Mouse (Mus musculus): ENCODE data around the gene S100a3. TPM values are rescaled to one million over a fixed set of nuclear protein-coding genes. Genes with fewer than 3 reads are reported as not detected.
A peak's percentile ranks its signal among the peaks of the same experiment; 100 is the strongest.

The S100a3 gene
- polyA plus RNA-seq, 1 experiment from 2014 or later: not detected

GRCm38 (mm10) chr3:90549676-90550420 is 10.5 kb upstream of the S100a3 start:
- Histone ChIP-seq H3K36me3 (ENCODE audit: control insufficient read depth, insufficient read depth, low read length) (no peaks in the 10 kb centered on the region), H3K27me3 (ENCODE audit: control insufficient read depth, insufficient read depth, low read length) (no peaks in the 10 kb centered on the region), H3K4me1 (ENCODE audit: control insufficient read depth, insufficient read depth, low read length) (no peaks in the 10 kb centered on the region), H3K9ac (ENCODE audit: low read length) (no peak overlapping the region), H3K4me3 (ENCODE audit: low read depth, low read length) (no peak overlapping the region), H3K9me3 (ENCODE audit: control insufficient read depth, low read length) (no peaks in the 10 kb centered on the region), H3K4me2 (no peak overlapping the region), H3K27ac (ENCODE audit: low read depth, low read length) (no peak overlapping the region)
- no peak for DNase-seq (ENCODE audit: low spot score, missing footprints)
- ATAC-seq (ENCODE audit: low FRiP score): no peak
- 63% methylated on average over 5 of the region's 5 CpGs for WGBS

- no peak overlapping the region for H3K4me2 ChIP-seq
- H3K27me3 ChIP-seq (ENCODE audit: control insufficient read depth, insufficient read depth, low read length): no peaks in the 10 kb centered on the region
- H3K4me3 ChIP-seq (ENCODE audit: low read depth, low read length): no peak overlapping the region
- WGBS: 89% methylated on average over 2 of the region's 2 CpGs
- no peak overlapping the region for H3K9ac ChIP-seq (ENCODE audit: low read length)
- no peaks in the 10 kb centered on the region for H3K36me3 ChIP-seq (ENCODE audit: control insufficient read depth, insufficient read depth, low read length)
- no peaks in the 10 kb centered on the region for H3K4me1 ChIP-seq (ENCODE audit: control insufficient read depth, insufficient read depth, low read length)
- no peaks in the 10 kb centered on the region for H3K9me3 ChIP-seq (ENCODE audit: control insufficient read depth, low read length)
- DNase-seq (ENCODE audit: low spot score, missing footprints) (no peak), ATAC-seq (ENCODE audit: low FRiP score) (no peak)
- no peak overlapping the region for H3K27ac ChIP-seq (ENCODE audit: low read depth, low read length)
Measured at GRCm38 (mm10) chr3:90550421-90550790, 10.0 kb upstream of the S100a3 start.

- Histone ChIP-seq H3K36me3 (ENCODE audit: control insufficient read depth, insufficient read depth, low read length) (no peaks in the 10 kb centered on the region), H3K4me2 (no peak overlapping the region), H3K4me1 (ENCODE audit: control insufficient read depth, insufficient read depth, low read length) (no peaks in the 10 kb centered on the region), H3K27ac (ENCODE audit: low read depth, low read length) (no peak overlapping the region), H3K9ac (ENCODE audit: low read length) (no peak overlapping the region), H3K4me3 (ENCODE audit: low read depth, low read length) (no peak overlapping the region), H3K27me3 (ENCODE audit: control insufficient read depth, insufficient read depth, low read length) (no peaks in the 10 kb centered on the region), H3K9me3 (ENCODE audit: control insufficient read depth, low read length) (no peaks in the 10 kb centered on the region)
- DNase-seq (ENCODE audit: low spot score, missing footprints): no peak
- ATAC-seq (ENCODE audit: low FRiP score): no peak
- WGBS: 72% methylated on average over 2 of the region's 2 CpGs
Measured at GRCm38 (mm10) chr3:90552231-90552630, 8.1 kb upstream of the S100a3 start.

- ATAC-seq (ENCODE audit: low FRiP score): peak; percentile 79
- no peaks in the 10 kb centered on the region for H3K4me1 ChIP-seq (ENCODE audit: control insufficient read depth, insufficient read depth, low read length)
- 51% methylated on average over 5 of the region's 5 CpGs for WGBS
- H3K9me3 ChIP-seq (ENCODE audit: control insufficient read depth, low read length): no peaks in the 10 kb centered on the region
- H3K36me3 ChIP-seq (ENCODE audit: control insufficient read depth, insufficient read depth, low read length): no peaks in the 10 kb centered on the region
- H3K27ac ChIP-seq (ENCODE audit: low read depth, low read length): no peak overlapping the region
- no peak overlapping the region for H3K4me2 ChIP-seq
- no peak overlapping the region for H3K4me3 ChIP-seq (ENCODE audit: low read depth, low read length)
- no peaks in the 10 kb centered on the region for H3K27me3 ChIP-seq (ENCODE audit: control insufficient read depth, insufficient read depth, low read length)
- no peak for DNase-seq (ENCODE audit: low spot score, missing footprints)
- no peak overlapping the region for H3K9ac ChIP-seq (ENCODE audit: low read length)
Measured at GRCm38 (mm10) chr3:90555954-90556353, 4.4 kb upstream of the S100a3 start.

- DNase-seq (ENCODE audit: low spot score, missing footprints): no peak
- 74% methylated on average over 5 of the region's 5 CpGs for WGBS
- no peak for ATAC-seq (ENCODE audit: low FRiP score)
- H3K27ac ChIP-seq (ENCODE audit: low read depth, low read length): no peak overlapping the region
- H3K9me3 ChIP-seq (ENCODE audit: control insufficient read depth, low read length): no peaks in the 10 kb centered on the region
- H3K36me3 ChIP-seq (ENCODE audit: control insufficient read depth, insufficient read depth, low read length): no peaks in the 10 kb centered on the region
- no peak overlapping the region for H3K4me2 ChIP-seq
- H3K4me3 ChIP-seq (ENCODE audit: low read depth, low read length): no peak overlapping the region
- H3K9ac ChIP-seq (ENCODE audit: low read length): no peak overlapping the region
- H3K27me3 ChIP-seq (ENCODE audit: control insufficient read depth, insufficient read depth, low read length): no peaks in the 10 kb centered on the region
- H3K4me1 ChIP-seq (ENCODE audit: control insufficient read depth, insufficient read depth, low read length): no peaks in the 10 kb centered on the region
Measured at GRCm38 (mm10) chr3:90574691-90575090, 14.3 kb downstream of the S100a3 start.

GRCm38 (mm10) chr3:90575320-90575719 is 14.9 kb downstream of the S100a3 start:
- Histone ChIP-seq H3K4me2 (no peak overlapping the region), H3K36me3 (ENCODE audit: control insufficient read depth, insufficient read depth, low read length) (no peaks in the 10 kb centered on the region), H3K27me3 (ENCODE audit: control insufficient read depth, insufficient read depth, low read length) (no peaks in the 10 kb centered on the region), H3K9me3 (ENCODE audit: control insufficient read depth, low read length) (no peaks in the 10 kb centered on the region), H3K9ac (ENCODE audit: low read length) (no peak overlapping the region), H3K4me3 (ENCODE audit: low read depth, low read length) (no peak overlapping the region), H3K27ac (ENCODE audit: low read depth, low read length) (no peak overlapping the region), H3K4me1 (ENCODE audit: control insufficient read depth, insufficient read depth, low read length) (no peaks in the 10 kb centered on the region)
- no peak for ATAC-seq (ENCODE audit: low FRiP score)
- DNase-seq (ENCODE audit: low spot score, missing footprints): no peak
- WGBS: 90% methylated on average over 3 of the region's 3 CpGs

GRCm38 (mm10) chr3:90576351-90577001 is 16.1 kb downstream of the S100a3 start:
- H3K4me1 ChIP-seq (ENCODE audit: control insufficient read depth, insufficient read depth, low read length): no peaks in the 10 kb centered on the region
- ATAC-seq (ENCODE audit: low FRiP score): no peak

GRCm38 (mm10) chr3:90579433-90579832 is 19.1 kb downstream of the S100a3 start:
- H3K4me1 ChIP-seq (ENCODE audit: control insufficient read depth, insufficient read depth, low read length): no peaks in the 10 kb centered on the region
- H3K4me3 ChIP-seq (ENCODE audit: low read depth, low read length): no peak overlapping the region
- no peak overlapping the region for H3K27ac ChIP-seq (ENCODE audit: low read depth, low read length)
- WGBS: 79% methylated on average over 7 of the region's 7 CpGs
- H3K4me2 ChIP-seq: no peak overlapping the region
- H3K9ac ChIP-seq (ENCODE audit: low read length): no peak overlapping the region
- H3K27me3 ChIP-seq (ENCODE audit: control insufficient read depth, insufficient read depth, low read length): no peaks in the 10 kb centered on the region
- H3K9me3 ChIP-seq (ENCODE audit: control insufficient read depth, low read length): no peaks in the 10 kb centered on the region; the same call in 1 of the 2 replicates
- ATAC-seq (ENCODE audit: low FRiP score) (no peak), DNase-seq (ENCODE audit: low spot score, missing footprints) (no peak)
- no peaks in the 10 kb centered on the region for H3K36me3 ChIP-seq (ENCODE audit: control insufficient read depth, insufficient read depth, low read length)

More at GRCm38 (mm10) chr3:90576351-90577001, 16.1 kb downstream of the S100a3 start:
- Histone ChIP-seq H3K27ac (ENCODE audit: low read depth, low read length) (no peak overlapping the region), H3K9me3 (ENCODE audit: control insufficient read depth, low read length) (no peaks in the 10 kb centered on the region), H3K4me2 (no peak overlapping the region), H3K9ac (ENCODE audit: low read length) (no peak overlapping the region), H3K4me3 (ENCODE audit: low read depth, low read length) (no peak overlapping the region), H3K36me3 (ENCODE audit: control insufficient read depth, insufficient read depth, low read length) (no peaks in the 10 kb centered on the region), H3K27me3 (ENCODE audit: control insufficient read depth, insufficient read depth, low read length) (no peaks in the 10 kb centered on the region)
- WGBS: 75% methylated on average over 10 of the region's 10 CpGs
- no peak for DNase-seq (ENCODE audit: low spot score, missing footprints)

GRCm38 (mm10) chr3:90581141-90581540 is 20.8 kb downstream of the S100a3 start:
- Histone ChIP-seq H3K9me3 (ENCODE audit: control insufficient read depth, low read length) (no peaks in the 10 kb centered on the region; the same call in 1 of the 2 replicates), H3K27me3 (ENCODE audit: control insufficient read depth, insufficient read depth, low read length) (no peaks in the 10 kb centered on the region), H3K4me2 (no peak overlapping the region), H3K27ac (ENCODE audit: low read depth, low read length) (no peak overlapping the region), H3K4me3 (ENCODE audit: low read depth, low read length) (no peak overlapping the region), H3K36me3 (ENCODE audit: control insufficient read depth, insufficient read depth, low read length) (no peaks in the 10 kb centered on the region), H3K4me1 (ENCODE audit: control insufficient read depth, insufficient read depth, low read length) (no peaks in the 10 kb centered on the region), H3K9ac (ENCODE audit: low read length) (no peak overlapping the region)
- DNase-seq (ENCODE audit: low spot score, missing footprints) (peak; percentile 69), ATAC-seq (ENCODE audit: low FRiP score) (no peak)
- 96% methylated on average over 5 of the region's 5 CpGs for WGBS

Measured in midbrain, embryonic 11.5 days (tissue).